Mouse (Mus musculus): ENCODE results near the gene Tarsl2.

Gene Tarsl2

GRCm38 (mm10) chr7:65644643-65645351, at the start of gene Tarsl2:
Gene Tarsl2 (plus strand): TSS chr7:65644898.
- in situ Hi-C loops (cut with MboI, MseI), result no loop called here

DNA sequence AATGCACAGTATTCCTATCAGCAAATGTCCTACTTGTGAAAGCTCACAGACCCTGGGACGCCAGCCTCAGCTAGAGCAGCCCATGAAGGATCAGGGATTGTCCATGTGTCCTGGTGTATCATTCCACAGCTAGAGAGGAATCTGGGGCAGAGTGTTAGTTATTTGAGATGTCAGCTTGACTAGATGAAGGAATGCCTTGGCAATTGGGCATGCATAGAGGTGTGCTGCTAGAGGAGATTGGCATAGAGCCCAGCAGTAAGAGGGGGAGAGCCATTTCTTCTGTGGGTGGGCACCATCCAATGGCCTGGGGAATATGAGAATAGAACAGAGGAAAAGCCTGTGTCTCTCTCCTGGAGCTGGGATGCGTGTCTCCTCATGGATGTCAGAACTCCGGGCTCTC, 38.6 kb upstream of the Tarsl2 start:
- in situ Hi-C loops (cut with MboI, MseI), result no loop called here

GRCm38 (mm10) chr7:65607003-65607402, 37.7 kb upstream of the Tarsl2 start:
- in situ Hi-C loops (cut with MboI, MseI), result no loop called here

DNA sequence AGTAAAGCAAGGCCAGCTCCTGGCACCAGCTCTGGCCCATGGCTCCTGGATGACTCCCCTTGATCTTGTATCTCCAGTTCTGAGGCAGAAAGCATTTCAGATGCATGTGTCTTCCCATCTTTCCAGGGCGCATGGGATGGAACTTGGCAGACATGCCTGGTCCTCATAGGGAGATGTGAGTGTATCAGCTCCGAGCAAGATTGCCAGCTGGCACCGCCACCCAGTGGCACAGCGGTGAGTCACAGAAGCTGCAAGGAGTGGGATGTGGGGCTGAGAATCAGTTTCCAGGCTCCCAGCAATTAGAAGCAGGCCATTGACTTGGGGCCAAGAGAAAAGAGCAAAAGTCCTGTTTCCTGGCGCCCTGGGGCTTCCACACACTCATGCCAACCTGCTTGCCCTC, 34.5 kb upstream of the Tarsl2 start:
- in situ Hi-C loops (cut with MboI, MseI), result no loop called here

DNA sequence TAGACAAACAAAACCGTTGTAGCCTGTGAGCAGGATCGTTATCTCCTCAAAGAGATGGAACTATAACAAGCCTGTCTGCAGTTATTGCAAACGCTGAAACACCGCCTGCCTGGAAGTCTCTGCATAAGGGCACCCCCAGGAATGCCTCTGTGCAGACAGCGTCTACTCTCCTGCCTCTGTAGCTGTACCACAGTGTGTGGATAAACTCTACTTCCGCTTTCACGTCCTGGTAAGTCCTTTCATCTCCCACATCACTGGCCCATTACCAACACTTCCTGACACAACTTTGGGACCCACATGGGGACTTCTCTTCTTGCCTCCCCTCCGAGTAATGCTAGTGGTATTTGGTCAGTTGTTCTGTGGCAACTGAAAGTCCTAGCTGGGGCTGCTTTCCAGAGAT, 34.0 kb upstream of the Tarsl2 start:
- in situ Hi-C loops (cut with MboI, MseI), result no loop called here

DNA sequence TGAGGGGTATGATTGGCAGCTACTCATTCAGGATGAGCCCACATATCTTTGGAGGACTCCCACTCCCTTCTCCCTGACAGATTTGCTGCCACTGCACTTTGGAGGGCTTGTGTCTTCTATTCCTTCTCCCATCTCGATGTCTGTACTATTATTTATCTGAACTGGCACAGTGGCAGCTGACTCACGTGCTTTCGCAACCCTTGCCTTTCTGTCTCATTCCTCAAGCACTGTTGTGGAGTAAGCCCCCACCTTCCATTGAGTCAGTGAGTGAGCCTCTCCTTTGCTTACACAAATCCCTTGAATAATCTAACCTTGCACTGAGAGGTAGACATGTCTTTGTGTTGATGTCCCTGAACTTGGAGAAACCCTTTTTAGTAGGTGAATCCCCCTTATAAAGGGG, 33.4 kb upstream of the Tarsl2 start:
- in situ Hi-C loops (cut with MboI, MseI), result no loop called here

DNA sequence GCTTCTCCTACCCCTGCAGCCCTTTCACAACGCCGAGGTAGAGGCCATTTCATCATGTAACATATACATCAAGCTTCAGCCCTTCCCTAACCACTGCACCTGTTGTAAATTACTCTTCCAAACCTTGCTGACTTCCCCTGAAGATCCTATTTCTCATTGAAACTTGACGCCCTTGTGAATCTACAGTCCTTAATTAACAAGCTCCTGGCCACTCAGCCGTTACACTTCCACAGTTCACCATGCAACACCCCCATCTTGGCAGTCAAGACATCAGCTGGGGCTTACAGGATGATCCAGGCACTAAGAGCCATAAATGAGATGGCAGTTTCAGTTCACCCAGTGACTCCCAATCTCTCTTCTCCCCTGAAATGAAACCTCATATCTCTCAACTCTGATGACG, 31.0 kb upstream of the Tarsl2 start:
- in situ Hi-C loops (cut with MboI, MseI), result no loop called here

- in situ Hi-C loops (cut with MboI, MseI), result no loop called here
These were observed 25.9 kb upstream of the Tarsl2 start for GRCm38 (mm10) chr7:65618751-65619150.

DNA sequence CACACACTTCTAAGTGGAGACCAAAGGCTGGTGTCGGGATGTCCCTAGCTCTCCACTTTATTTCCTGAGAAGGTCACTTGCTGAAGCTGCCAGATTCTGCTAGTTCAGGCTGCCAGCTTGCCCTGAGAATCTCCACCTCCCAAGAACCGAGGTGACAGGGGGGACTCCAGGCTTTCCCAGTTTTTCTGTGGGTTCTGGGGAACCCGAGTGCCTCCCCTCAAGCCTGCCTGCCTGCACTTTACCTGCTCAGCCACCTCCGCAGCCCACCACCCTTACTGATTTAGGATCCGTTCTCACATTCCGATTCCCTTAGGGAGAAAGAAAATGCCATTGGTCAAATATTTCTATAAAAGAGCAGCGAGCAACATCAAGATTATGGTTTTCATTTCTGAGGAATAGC, 24.0 kb upstream of the Tarsl2 start:
- in situ Hi-C loops (cut with MboI, MseI), result no loop called here

DNA sequence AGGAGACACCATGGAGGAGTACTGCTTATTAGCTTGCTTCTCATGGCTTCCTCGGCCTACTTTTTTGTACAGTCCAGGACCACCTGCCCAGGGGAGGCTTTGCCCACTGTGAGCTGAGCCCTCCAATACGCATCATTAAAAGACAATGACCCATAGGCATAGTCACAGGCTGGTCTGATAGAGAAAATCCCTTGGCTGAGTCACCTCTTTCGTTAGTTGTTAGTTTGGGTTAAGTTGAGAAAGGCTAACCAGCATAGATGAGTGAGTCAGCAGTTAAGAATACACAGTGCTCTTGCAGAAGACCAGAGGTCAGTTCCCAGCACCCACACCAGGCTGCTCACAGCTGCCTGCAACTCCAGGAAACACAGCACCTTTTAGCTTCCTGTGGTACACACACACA, 21.4 kb upstream of the Tarsl2 start:
- in situ Hi-C loops (cut with MboI, MseI), result no loop called here

DNA sequence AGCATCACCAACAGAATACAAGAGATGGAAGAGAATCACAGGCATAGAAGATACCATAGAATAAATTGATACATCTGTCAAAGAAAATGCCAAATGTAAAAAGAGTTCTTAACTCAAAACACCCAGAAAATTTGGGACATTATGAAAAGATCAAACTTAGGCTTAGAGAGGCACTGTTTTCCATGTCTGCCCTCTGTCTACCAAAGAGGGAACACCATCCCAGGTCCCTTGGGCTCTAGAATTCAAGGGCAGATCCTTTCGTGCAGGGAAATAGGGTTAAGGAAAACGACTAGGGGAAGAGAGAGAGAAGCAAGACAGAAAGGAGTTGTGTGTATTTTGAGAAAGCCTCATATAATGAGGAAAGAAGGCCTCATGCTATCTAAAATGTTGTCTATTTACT, 19.2 kb upstream of the Tarsl2 start:
- in situ Hi-C loops (cut with MboI, MseI), result no loop called here

- in situ Hi-C loops (cut with MboI, MseI), result no loop called here
These were observed 14.9 kb upstream of the Tarsl2 start for GRCm38 (mm10) chr7:65629846-65630245.

DNA sequence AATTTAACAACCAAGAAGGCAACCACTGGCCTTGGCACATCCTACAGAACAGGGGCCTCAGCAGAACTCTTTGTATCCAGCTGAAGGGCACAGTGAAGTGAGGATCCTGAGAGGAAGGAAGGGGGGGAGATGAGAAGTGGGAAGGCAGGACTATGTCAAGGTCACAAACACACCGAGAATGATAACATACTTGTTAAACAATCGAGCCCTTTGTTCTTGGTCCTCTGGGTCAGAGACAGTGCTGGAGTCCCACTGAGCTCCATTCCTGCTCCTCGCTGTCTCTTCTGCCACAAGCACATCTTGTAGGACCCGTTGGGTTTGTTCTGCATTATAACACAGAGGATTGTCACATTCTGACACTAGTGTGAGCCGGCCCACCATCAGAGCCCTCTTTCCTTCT, 14.0 kb upstream of the Tarsl2 start:
- in situ Hi-C loops (cut with MboI, MseI), result no loop called here

- in situ Hi-C loops (cut with MboI, MseI), result no loop called here
These were observed 8.9 kb upstream of the Tarsl2 start for GRCm38 (mm10) chr7:65635831-65636230.

- in situ Hi-C loops (cut with MboI, MseI), result no loop called here
These were observed 8.3 kb upstream of the Tarsl2 start for GRCm38 (mm10) chr7:65636356-65636880.

DNA sequence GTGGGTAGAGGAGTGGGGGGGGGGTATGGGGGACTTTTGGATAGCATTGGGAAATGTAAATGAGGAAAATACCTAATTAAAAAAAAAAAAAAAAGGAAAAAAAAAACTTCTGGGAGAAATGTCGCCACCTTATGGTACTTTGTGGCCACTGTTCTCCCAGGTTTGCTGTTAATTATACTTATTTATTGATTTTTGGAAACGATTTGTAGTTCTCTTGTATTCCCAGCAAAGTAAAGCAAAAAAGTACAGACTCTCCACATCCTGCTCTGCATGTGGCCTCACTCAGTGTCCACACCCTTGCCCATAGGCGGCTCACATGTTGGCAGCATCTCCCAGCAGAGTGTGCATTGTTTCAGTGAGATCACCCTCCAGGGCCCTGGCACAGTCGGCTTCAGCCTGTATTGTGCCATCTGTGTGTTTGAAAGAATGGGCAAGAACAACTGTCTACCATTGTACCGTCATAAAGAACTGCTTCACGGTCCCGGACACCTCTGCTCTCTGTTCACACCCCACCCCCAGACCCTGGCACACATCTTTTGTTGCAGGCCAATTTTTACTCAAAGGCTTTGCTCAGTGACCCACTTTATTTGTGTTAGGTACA, 6.4 kb upstream of the Tarsl2 start:
- in situ Hi-C loops (cut with MboI, MseI), result no loop called here

DNA sequence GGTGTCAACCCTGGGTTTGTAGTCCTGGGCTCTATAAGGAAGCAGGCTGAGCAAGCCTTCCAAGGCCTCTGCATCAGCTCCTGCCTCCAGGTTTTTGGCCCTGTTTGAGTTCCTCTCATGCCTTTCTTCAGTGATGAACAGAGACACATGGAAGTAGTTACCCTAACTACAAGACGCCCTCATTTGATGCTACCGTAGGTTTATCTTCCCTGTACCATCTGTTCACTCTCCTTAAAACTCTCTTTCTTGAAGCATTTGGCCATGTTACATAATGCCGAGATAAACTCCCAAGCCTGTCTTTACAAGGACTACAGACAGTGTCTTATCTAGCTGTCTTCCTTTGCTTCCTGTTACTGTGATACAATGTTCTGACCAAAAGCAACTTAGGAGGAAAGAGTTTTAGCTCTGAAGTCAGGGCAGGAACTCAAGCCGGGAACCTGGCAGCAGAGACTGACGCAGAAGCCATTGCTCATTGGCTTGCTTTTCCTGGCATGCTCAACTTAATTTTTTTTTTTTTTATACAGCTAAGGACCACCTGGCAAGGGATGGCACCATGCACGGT, 4.8 kb upstream of the Tarsl2 start:
- in situ Hi-C loops (cut with MboI, MseI), result no loop called here

GRCm38 (mm10) chr7:65640672-65641071, 4.0 kb upstream of the Tarsl2 start:
- in situ Hi-C loops (cut with MboI, MseI), result no loop called here

DNA sequence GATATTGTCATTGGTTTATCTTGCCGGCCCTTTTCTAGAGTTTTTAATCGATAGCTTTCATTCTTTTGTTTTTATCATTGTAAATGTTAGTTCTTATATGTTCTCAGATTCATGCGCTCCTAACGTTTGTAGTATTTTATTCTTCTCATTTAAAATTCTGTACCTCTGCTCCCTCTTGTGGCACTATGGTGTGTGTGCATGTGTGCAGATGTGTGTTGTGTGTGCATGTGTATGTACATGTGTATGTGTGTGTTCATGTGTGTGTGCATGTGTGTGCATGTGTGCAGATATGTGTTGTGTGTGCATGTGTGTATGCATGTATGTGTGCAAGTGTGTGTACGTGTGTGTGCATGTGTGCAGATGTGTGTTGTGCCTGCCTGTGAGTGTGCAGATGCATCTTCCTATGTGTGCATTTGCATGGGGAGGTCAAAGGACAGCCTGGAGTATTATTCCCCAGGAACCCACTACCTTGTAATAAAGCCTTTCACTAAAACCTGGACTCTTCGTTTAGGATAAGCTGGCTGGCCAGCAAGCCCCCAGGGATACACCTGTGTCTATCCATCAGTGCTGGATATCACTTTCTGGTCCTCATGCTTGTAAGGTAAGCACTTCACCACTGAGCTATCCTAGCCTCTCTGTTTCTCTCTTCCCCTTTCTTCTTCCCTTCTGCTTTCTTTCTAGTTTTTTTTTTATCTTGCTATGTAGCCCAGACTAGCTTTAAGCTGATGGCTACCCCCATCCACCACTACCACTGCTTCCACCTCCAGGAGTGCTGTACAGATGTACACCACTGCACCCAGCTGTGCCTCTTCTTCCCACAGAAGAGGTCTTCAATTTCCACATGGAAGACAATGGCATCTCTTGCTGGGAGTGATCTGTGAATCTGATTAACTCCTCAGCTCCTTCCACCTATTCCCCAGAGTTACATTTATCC, 2.1 kb upstream of the Tarsl2 start:
- in situ Hi-C loops (cut with MboI, MseI), result no loop called here

DNA sequence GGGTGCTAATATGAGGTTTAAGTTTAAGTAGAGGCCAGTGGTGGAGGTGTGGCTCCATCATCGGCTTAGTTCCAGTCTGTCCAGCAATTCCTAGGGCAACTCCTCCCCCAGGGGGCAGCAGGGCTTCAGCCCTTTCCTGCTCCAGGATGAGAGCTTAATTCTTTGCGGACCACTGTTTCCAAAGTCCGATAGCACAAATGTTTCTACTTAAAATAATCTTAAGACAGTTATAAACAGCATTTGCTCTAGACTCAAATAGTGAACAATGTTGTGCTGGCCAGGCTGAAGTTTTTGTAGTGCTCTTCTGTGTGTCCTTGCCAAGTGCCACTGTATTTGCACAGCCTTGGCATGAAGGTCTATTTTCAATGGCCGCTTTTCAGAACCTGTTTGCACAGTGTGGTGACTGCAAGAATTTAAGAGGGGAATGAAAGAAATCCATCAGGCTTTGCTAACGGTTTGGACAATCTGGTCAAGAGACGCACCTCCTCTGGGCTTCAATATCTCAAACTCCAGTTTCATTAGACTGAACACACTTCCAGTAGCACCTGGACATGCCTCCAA, 757 bp upstream of the Tarsl2 start:
- in situ Hi-C loops (cut with MboI, MseI), result no loop called here

DNA sequence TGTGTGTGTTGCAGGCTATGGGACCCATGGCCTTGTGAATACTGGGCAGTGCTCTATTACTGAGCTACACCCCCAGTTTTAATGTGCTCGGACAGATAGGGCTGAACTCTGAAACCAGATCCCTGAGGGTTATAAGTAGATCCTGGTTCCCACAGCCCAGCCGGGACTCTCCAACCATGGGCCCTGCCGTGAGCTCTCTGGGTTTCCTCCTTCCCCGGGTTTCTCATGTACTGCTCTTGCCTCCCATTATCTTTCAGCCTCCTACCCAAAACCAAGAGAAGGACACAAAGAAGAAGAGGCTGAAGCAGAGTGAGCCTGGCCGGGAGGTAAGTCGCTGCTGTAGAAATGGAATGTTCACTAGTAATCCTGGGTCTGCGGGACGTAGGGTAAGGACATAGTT, 1.3 kb downstream of the Tarsl2 start:
- in situ Hi-C loops (cut with MboI, MseI), result no loop called here

GRCm38 (mm10) chr7:65650662-65651061, 6.0 kb downstream of the Tarsl2 start:
- in situ Hi-C loops (cut with MboI, MseI), result no loop called here

Data from T-helper 2 cell (primary cell).